Mouse (Mus musculus): ENCODE results near the gene Kmt2c.

GRCm38 (mm10) chr5:25517550-25517949 is 19.0 kb upstream of the Kmt2c start:
- TF ChIP-seq CTCF (IDR thresholded peaks at IDR 0.05; ENCODE audit: low read depth, low read length) (no peak), TAL1 (conservative IDR thresholded peaks at IDR 0.05; ENCODE audit: low read depth, low read length) (no peak), POLR2AphosphoS5 (IDR thresholded peaks at IDR 0.05; ENCODE audit: insufficient replicate concordance, low read depth, low read length) (no peak)
